Mouse (Mus musculus) mouse trophoblast stem cell (cell line): ENCODE data around the gene Tescl.

ENCODE experiments used
- in situ Hi-C, 2 experiments: fragments of 300-500 bp; cut with MseI, MboI; formaldehyde crosslinking; loops; 2 replicates in 1 of 2; 3 replicates in 1 of 2; pipeline ENCODE4 v1.15.1; 2025

Gene Tescl

DNA sequence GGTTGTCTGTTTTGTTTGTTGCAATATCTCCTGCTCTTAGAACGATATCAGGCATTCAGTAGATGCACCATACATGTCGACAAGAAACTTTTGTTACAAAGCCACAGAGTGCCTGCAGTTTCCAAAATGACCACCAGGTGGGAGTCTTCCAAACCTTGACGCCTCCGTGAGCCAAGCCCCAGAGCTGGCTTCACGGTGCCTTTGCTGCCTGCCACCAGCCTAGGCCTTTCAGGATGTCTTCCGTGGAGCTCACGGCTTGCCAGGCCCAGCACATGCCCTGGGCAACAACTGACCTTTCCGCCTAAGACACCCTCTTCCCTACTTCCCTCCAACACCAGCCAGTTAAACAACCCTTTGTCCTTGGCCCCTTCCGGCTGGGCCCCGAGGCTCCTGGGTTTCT lies 31.1 kb upstream of the Tescl start:
- in situ Hi-C loops = loop anchor here in 1 of 2 experiments (10.0 kb wide), 1 partner anchor 60 kb away; no protein-coding TSS in a partner anchor

DNA sequence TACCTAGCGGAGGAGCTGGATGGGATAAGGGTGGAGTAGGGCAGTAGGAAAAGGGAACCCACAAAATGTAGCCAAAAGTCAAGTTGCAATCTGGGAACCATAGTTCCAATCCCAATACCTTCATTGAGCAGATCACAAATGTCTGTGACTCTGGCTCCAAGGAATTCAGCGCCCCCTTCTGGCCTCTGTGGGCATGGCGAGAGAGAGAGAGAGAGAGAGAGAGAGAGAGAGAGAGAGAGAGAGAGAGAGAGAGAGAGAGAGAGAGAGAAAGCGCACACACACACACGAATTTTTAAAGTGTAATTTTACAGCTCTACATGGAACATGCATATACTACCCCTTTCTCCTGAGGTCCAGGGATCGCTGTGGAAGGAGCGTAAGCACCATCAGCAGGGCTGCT lies 29.5 kb upstream of the Tescl start:
- in situ Hi-C loops = loop anchor here in 1 of 2 experiments (10.0 kb wide), 1 partner anchor 62 kb away; no protein-coding TSS in a partner anchor

DNA sequence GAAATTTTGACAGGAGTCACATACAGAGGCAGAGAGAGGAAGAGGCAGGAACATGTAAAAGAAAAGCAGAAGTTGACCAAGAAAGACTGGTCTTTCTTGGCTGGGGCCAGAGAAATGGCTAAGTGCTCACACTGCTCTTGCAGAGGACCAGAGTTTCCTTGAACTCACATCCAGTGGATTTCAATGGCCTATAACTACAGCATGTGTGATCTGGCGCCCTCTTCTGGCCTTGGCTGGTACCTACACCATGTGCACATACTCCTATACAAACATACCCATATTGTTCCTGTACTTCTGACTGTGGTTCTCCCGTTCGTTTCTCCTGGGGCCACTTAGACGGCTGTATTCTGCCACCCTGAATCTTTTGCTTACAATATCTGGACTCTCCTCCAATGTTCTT lies 27.3 kb upstream of the Tescl start:
- in situ Hi-C loops = loop anchor here in 1 of 2 experiments (10.0 kb wide), 1 partner anchor 64 kb away; no protein-coding TSS in a partner anchor

DNA sequence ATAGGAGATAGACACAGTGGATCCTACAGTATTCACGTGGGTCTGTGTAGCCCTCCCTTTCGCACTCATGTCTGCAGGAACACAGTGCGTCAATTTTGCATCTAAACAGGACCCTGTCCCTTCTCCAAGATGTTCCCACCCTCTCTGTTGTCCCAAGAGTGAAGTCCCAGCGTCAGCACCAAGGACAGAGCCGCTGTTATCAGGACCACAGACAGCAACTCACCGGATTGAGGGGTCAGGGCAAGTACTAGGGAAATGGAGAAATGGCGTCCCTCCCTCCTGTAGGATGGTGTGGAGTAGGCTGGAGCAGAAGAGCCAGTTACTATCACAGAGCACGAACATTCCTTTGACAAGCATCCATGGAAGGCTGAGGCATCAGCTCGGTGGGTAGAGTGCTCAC lies 25.5 kb upstream of the Tescl start:
- in situ Hi-C loops = no loop called here

DNA sequence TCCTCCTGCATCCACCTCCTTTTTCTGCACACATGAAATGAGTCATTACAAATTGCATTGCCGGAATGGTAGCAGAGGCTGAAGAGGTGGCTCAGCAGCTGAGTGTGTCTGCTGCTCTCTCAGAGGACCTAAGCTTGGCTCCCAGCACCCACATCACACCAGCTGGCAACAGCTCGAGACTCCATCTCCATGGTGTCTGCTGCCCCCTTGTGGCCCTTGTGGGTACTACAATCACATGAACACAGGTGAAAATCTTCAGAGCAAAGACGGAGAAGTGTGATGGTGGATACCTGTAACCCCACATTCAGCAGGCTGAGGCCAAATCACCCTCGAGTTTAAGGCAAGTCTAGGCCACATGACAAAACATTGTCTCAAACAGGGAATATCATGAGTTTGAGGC lies 24.2 kb upstream of the Tescl start:
- in situ Hi-C loops = no loop called here

DNA sequence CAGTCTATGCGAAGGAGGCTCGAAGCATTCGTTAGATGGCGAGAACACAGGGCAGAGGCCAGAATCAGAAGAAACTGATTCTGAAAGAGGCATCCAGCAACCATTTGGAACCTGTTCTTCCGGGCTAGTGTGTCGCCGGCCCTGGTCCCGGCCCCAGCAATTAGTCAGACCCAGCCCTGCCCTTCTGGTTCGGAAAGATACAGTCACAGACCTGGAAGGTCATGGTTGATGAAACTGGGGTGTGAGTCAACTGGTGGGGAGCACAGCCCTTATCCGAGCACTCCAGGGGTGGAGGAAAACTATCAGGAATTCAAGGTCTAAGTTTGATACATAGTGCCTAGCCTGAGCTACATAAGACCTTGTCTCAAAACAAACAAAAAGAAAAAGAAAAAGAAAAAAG lies 22.3 kb upstream of the Tescl start:
- in situ Hi-C loops = no loop called here

DNA sequence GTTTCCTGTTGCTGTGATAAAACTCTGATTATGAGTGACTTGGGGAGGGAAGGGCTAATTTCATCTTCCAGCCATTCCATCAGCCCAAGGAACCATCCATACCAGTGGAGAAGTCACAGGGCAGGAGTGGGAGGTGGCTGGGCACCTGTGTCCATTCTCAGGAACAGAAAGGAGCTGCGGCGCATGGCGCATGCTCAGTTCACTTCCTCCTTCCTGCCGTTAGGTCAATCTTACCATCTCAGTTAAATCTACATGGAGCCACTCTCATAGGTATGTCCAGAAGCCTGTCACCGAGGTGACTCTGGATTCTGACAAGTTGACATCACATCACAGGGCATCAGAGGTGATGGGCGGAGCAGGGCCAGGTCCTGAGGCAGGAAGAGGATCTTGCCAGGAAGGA lies 21.9 kb upstream of the Tescl start:
- in situ Hi-C loops = no loop called here

DNA sequence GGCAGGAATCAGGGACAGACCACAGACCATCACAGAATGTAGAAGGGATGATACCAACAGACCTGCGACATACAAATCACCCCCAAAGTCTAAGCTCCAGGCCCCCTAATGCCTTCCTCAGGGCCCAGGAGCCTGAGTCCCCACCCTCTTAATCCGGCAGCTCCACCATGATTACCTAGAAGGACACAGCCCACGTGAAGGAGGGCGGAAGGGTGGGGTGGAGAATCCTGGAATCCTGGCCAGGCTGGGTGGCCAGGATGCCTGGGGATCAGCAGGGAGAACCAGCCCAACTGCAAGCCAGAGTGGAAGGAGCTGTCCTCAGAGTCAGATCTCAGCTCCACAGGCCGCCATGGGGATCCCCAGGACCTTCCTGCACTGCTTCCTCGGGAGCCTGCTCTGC lies 15.2 kb upstream of the Tescl start, which contains the start of gene Lypd5:
Gene Lypd5 (plus strand): TSS at position 301 of the 400 bp plus-strand sequence.
- in situ Hi-C loops = no loop called here

DNA sequence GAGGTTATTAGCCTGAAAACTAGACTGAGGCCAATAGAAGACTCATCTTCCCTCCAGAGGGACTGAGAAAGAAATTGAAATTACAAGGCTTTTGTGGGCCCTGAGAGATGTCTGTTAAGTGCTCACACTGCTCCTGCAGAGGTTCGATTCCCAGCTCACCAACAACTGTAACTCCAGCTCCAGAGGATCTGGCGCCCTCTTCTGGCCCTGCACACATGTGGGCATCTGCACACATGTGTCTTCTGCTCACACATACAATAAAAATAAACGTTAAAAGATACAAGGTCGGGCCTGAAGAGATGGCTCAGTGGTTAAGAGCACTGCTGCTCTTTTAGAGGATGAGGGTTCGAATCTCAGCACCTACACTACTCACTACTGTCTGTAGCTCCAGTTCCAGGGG lies 12.7 kb upstream of the Tescl start:
- in situ Hi-C loops = no loop called here

DNA sequence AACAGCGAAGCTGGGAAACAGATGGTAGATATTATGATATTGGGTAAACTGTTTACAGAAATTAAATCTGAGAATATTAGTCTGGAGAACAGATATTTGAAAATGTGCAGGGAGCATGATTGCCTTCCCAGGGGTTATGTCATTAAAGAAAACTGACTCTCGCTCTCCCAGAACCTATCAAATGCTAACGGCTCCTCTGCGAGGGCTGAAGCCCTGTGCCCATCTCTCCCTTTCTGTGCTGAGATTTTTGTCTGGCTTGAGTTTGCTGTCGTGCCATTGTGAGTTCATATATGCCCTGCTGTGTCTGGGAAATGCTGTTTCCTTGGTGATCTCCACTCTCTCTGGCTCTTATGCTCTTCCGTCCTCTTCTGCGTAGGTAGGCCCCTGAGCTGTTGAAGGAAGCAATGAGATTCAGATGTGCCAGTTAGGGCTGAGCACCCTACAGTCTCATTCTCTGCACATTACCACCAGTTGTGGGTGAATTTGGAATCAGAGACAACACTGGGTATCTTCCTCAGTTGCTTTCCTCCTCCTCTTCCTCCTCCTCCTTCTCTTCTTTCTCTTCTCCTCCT lies 10.1 kb upstream of the Tescl start:
- in situ Hi-C loops = no loop called here

DNA sequence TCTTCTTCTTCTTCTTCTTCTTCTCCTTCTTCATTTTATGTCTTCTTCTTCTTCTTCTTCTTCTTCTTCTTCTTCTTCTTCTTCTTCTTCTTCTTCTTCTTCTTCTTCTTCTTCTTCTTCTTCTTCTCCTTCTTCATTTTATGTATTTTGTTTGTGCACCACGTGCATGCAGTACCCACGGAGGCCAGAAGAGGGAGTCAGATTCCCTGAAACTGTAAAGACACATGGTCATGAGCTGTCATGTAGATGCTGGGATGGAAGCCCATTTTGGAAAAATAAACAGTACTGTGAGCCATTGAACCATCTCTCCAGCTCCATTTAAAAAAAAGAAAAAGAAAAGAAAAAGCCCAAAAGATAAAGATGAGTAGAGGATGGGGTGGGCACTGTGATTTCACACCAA lies 4.5 kb upstream of the Tescl start:
- in situ Hi-C loops = no loop called here

DNA sequence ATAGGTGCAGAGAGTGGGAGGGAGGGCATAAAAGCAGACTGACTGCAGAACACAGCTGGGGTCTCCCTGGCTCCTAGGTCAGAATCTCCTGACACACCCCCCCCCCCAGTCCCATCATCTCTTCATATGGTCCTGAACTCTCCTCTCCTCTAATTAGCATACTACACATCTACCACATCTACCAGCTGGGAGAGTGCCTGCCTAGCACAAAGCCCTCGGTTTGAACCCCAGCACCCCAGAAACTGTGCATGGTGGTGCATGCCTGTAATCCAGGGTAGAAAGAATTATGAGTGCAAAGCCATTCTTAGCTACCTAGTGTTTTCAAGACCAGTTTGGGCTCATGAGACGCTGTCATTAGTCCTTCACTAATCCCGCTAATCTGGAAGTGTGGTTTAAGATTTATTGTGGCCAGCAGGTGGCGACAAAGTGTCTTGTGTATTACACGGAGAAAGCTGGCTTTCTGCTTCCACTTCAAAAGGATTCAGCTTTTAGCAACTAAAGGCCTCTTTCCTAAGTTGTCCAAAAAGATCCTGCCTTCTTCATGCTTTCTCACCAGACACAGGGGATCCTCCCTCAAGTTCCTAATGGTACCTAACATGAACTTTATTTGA lies 2.1 kb upstream of the Tescl start:
- in situ Hi-C loops = no loop called here

DNA sequence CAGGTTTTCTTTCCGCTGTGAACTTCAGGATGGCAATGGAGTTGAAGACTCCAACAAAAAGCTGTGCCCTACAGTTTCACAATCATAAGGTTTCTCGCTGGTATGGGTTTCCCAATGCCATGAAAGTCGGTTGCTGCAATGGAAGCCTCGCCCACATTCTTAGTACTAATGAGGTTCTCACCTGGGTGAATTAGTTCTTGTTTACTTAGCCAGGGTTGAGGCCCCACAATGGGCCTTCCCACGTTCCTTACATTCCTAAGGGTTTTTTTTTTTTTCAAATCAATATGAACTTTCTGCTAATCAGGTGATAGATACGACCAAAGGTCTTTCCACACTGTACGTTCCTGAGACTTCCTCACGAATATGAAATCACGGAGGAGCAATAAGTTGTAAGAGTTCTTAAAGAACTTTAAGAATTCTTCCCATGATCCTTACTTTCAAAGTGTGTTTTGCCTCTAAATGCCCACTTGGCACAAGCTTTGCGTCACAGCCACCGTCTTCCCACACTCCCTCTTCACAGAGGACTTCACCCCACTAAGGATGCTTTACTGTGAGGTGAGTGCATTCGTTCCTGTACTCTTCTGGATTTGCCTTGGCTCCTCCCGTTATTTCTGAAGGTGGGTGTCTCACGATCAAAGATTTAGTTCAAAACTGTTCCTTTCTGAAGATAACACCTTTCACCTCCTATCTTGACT lies 6.3 kb downstream of the Tescl start:
- in situ Hi-C loops = no loop called here

DNA sequence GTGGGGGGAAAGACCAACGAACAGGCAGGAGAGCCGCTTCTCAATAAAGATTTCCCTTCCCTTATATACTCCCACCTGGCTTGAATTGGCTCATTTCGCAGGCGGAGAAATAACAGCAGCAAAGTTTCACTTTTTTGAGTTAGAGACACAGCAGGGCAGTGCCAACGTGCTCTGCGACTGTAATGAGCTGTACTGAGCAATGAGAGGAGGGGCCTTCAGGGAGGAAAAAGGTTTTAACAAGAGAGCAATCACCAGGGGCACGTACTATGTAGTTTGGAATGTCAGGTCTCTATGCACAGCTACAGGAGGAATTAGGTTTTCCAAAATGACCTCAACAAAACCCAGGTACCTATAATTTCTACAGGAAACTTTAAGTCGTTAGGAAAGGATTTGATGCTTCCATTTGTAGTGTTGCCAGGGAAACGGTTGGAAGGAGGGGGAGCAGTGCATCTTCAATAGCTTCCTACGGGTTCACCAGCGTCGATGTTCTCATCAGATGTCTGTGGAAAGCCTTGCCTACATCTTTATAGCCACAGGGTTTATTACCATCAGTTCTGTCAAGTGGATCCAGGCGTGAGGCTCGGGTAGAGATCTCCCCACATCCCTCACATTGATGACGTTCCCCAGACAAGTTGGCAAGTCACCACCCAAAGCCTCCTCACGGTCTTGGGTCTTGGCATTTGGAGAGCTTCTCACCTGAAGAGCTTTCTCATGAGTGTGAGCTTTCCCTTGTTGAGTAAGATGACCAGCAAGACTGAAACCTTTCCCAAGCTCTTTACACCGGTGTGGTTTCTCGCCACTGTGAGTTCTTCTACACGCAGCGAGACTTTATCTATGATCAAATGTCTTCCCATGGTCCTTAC lies 7.2 kb downstream of the Tescl start:
- in situ Hi-C loops = no loop called here

DNA sequence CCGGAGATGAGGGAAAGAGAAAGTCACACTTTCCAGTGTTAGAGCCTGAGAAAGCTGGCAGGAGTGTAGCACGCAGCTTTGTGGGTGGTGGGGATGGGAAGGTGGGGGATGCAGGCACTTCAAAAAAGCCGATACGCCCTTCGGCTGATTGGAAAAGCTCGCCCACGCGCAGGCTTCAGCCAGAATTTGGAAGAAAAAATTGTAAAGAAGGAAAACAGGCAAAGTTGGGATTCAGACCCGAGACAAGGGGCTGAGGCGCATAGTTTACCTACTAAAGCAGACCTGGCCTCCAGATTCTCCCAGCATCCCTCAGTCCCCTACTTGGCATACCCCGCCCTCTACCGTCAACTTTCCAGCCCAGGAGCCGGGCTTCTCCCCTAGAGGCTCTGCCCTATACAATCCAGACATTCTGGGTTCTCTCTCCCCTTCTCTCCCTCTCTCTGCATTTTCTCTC lies 8.0 kb downstream of the Tescl start:
- in situ Hi-C loops = no loop called here

DNA sequence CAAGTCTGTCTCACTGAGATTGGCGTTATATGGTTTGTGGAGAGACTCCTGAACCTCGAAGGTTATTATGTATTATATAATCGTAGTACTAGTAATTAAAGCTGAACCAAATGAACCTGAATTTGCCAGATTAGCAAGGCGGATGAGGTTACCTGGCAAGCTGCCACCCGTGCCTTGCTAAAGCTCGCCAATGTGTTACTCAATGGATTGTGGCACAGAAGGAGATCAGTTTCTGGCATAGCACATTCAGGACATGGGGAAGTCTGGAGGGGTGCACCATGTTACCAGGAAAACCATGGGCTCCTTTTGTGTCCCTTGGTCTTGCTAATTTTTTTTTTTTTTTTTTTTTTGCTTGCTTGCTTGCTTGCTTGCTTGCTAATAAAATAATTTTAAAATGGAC lies 8.5 kb downstream of the Tescl start:
- in situ Hi-C loops = no loop called here

DNA sequence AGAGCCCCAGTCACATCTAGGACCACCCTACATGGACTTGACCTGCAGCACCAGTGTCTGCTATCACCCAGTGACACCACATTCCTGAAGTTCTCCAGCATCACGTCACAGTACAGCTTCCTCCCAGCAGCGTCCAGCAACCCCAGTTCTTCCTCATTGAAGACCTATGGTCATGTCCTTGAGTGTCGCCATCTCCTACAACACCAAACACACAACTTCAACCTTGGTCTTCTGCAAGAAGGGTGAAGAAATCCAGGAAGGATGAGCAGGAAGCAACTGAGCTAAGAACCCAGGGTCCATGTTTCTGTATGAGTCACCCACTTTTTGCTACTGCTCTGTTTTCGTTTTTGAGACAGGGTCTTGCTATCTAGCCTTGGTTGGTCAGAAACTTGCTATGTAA lies 11.1 kb downstream of the Tescl start:
- in situ Hi-C loops = no loop called here

DNA sequence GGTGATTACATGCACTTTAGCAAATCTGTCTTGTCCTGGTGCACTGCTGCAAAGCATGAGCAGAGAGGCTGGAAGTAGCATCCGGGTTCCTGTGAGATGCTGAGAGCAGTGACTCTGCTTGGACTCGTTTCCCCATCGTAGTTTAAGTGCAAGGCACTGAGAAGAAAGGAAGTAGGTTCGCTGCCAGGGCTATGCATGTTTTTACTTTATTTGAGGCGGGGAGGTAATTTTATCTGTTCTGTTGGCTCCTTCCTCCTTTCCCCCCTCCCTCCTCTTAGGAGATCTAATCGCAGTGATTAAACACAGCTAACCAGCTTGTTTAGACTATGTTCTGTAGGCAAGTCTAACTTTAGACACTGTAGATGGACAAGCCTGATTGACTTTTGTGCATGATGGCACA lies 14.8 kb downstream of the Tescl start:
- in situ Hi-C loops = no loop called here

DNA sequence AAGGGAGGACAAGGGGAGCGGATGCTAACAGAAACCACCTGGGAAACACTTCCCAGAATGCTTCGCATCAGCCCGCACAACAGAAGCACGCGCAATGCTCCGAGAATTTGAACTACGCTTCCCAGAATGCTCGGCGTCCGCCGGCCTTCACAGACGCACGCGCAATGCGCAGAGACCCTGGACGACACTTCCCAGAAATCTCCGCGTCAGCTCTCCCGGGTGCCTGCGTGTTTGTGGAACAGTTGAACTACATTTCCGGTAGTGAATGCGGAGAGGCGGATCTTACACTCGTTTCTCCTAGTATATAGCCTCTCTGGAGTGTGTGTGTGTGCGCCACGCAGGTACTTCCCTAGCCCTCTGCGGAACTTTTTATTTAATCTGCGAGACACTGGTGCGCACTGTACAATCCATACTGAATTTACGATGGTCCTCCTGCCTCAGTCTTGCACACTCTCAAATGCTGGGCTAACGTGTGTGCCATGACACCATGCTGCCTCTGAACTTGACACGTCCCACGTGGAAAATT lies 17.1 kb downstream of the Tescl start, which contains the start of gene Zfp94:
Gene Zfp94 (minus strand): TSS at position 100 of the 526 bp plus-strand sequence.
- in situ Hi-C loops = no loop called here

DNA sequence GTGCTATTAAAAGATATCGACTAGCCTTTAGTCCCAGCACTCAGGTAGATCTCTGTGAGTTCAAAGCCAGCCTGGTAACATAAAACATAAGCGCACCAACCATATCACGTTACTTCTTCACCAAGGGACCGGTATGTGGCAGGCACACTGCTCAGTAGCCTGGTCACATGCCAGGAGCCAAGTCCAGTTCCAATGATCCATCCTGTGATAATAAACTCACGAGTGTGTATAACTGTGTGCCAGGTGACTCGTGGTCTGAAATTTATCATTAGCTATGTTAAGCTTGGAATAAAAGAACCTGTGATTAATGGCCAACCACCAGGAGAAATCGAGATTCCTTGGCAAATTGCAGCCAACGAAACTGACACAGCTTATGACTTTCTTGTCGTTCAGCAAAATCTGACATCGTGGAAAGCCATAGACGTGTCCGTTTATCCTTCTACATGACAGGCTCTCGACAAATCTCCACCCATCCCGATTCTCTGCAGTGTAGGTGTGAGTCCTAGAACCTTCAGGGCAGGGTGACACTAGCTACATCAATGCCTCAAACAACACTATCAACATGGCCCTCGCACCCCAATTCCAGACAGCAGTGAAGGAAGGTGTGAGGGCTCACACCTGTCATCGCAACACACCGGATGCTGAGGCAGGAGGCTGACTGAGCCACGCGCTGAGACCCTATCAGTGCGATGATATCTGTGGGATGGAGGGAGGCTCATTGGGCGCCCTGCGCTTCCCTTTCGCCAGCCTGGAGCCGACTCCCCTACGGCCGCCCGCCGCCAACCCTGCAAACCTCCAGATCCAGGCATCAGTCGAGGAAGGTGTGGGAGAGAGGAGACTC lies 17.8 kb downstream of the Tescl start:
- in situ Hi-C loops = no loop called here

DNA sequence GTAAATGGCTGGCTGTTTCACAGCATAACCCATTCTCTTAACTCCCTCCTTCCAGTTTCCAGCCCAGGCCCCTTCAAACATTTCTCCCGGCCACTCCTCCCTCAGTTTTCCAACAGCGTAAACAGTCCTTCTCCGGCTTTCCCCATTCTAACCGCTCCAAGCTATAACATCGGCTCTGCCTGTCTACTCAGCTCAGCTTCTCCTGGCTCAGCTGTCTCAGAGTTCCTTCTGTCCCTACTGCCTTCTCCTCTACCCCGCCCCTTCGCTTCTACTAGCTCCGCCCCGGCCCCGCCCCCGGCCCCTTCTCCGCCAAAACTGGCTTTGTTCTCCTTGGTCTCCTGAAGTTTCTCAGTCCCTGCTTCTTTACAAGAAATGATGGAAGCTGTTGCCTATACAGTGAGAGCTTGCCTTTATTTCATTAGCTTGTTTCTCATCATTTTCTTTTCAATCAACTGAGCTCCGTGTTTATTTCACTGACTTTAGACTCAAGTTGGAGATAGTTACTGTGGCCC lies 32.9 kb downstream of the Tescl start, which contains the start of gene Zfp61:
Gene Zfp61 (minus strand): TSS at position 462 of the 512 bp plus-strand sequence.
- in situ Hi-C loops = no loop called here
